Mouse (Mus musculus): ENCODE measurements around the gene Tmem174. TPM values are rescaled to one million over a fixed set of nuclear protein-coding genes. Genes with fewer than 3 reads are reported as not detected.
A peak's percentile ranks its signal among the peaks of the same experiment; 100 is the strongest.

The Tmem174 gene
- polyA plus RNA-seq, 1 experiment from 2014 or later = not detected

DNA sequence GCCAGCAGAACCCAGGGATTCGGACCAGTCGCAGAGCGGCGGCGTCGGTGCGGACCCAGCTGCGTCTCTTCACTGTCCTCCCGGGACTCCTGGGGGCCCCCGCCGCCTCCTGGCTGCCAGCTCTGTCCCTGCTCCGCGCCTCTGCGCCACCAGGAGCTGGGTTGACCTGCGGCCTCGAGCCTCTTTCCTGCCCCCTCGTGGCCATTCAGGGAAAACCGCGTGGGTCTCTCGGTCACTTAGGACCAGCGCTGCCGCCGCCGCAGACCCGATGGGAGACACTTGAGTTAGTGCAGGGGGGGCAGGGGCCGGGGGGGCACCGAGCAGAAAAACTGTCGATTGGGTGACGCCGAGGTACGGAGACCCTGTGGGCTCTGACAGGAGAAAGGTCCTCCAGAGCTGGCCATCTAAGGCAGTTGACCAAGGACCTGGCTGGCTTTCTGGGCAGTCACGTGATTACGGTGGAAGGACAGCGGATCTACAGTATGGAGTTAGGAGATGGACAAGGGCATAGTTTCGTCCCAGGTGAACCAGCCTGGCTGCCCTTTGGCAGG is 48.2 kb downstream of the Tmem174 start:
- Histone ChIP-seq H3K4me1 (ENCODE audit: control insufficient read depth in 2 of 2, insufficient read depth in 2 of 2, low read length in 2 of 2) (peaks cover 15 to 19% of the 10 kb centered on the region in 2 experiments; a peak in 3 of 4 replicates), H3K9ac (ENCODE audit: low read length) (peak overlapping the region; percentile 52), H3K36me3 (ENCODE audit: control insufficient read depth, insufficient read depth, low read length) (no peaks in the 10 kb centered on the region), H3K4me2 (ENCODE audit: low read length) (peak overlapping the region; percentile 87), H3K27ac (replicated peaks in 1 of 2; ENCODE audit: control insufficient read depth in 1 of 2, insufficient read depth in 1 of 2, low read depth in 2 of 2, low read length in 2 of 2) (no peak overlapping the region), H3K4me3 (ENCODE audit: control insufficient read depth in 1 of 2, insufficient read depth in 1 of 2, low read depth in 1 of 2, low read length in 2 of 2) (peak overlapping the region; percentile 43 to 53), H3K27me3 (ENCODE audit: control insufficient read depth, insufficient read depth, low read length) (peaks cover 41% of the 10 kb centered on the region), H3K9me3 (ENCODE audit: control insufficient read depth, low read length) (no peaks in the 10 kb centered on the region)
- peak; percentile 80 for ATAC-seq (ENCODE audit: insufficient number of reproducible peaks, insufficient read depth, low FRiP score, low read depth)
- 2% methylated on average over 35 of the region's 35 CpGs for WGBS

DNA sequence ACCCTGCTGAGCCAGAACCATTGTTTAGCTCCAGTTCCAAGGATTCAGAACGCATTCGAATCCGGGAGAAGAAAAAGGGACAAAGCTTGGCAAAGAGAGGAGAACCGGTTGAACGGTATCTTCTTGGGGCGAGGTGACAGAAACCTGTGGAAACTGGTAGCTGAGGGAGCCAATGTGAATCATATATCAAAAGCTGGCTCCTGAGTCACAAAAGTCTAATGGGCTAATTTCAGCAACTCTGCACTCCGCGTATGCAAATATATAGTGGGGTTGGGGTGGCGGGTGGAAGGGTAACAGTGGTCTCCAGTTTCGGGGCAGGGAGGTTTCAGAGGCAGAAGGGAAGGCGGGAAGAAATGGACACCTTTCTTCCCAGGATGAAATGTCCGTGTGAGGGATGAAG is 48.7 kb downstream of the Tmem174 start:
- Histone ChIP-seq H3K9ac (ENCODE audit: low read length) (peak overlapping the region; percentile 52), H3K9me3 (ENCODE audit: control insufficient read depth, low read length) (no peaks in the 10 kb centered on the region), H3K4me2 (ENCODE audit: low read length) (peak overlapping the region; percentile 87), H3K27me3 (ENCODE audit: control insufficient read depth, insufficient read depth, low read length) (peaks cover 45% of the 10 kb centered on the region), H3K36me3 (ENCODE audit: control insufficient read depth, insufficient read depth, low read length) (no peaks in the 10 kb centered on the region), H3K4me1 (ENCODE audit: control insufficient read depth in 2 of 2, insufficient read depth in 2 of 2, low read length in 2 of 2) (peaks cover 15 to 19% of the 10 kb centered on the region in 2 experiments; a peak in 3 of 4 replicates), H3K27ac (replicated peaks in 1 of 2; ENCODE audit: control insufficient read depth in 1 of 2, insufficient read depth in 1 of 2, low read depth in 2 of 2, low read length in 2 of 2) (no peak overlapping the region), H3K4me3 (ENCODE audit: control insufficient read depth in 1 of 2, insufficient read depth in 1 of 2, low read depth in 1 of 2, low read length in 2 of 2) (peak overlapping the region; percentile 43 to 53)
- 11% methylated on average over 12 of the region's 12 CpGs for WGBS
- ATAC-seq (ENCODE audit: insufficient number of reproducible peaks, insufficient read depth, low FRiP score, low read depth) = no peak

DNA sequence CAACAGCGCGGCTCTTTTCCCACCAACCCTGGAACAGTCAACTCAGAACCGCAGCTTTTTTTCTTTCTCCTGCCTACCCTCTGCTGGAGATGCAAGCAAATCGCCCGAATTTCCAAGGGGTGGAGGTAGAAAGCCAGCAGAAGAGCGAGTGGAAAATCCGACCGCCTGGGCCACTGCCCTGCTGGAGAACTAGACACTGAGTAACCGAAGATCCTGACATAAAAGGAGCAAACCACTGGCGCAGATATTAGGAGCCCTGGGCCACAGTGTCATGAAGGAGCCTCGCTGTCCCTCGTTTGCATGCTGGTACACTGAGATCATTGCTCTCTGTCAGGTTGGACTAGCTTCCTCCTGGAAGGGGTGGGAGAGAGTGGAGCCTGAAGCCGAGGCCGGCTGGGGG is 49.6 kb downstream of the Tmem174 start:
- H3K36me3 ChIP-seq (ENCODE audit: control insufficient read depth, insufficient read depth, low read length) = no peaks in the 10 kb centered on the region
- peaks cover 49% of the 10 kb centered on the region for H3K27me3 ChIP-seq (ENCODE audit: control insufficient read depth, insufficient read depth, low read length)
- no peak for ATAC-seq (ENCODE audit: insufficient number of reproducible peaks, insufficient read depth, low FRiP score, low read depth)
- H3K4me1 ChIP-seq (ENCODE audit: control insufficient read depth in 2 of 2, insufficient read depth in 2 of 2, low read length in 2 of 2) = peaks cover 15 to 19% of the 10 kb centered on the region in 2 experiments; a peak in 3 of 4 replicates
- H3K27ac ChIP-seq (replicated peaks in 1 of 2; ENCODE audit: control insufficient read depth in 1 of 2, insufficient read depth in 1 of 2, low read depth in 2 of 2, low read length in 2 of 2) = no peak overlapping the region
- H3K4me3 ChIP-seq (ENCODE audit: control insufficient read depth in 1 of 2, insufficient read depth in 1 of 2, low read depth in 1 of 2, low read length in 2 of 2) = no peak overlapping the region
- no peak overlapping the region for H3K9ac ChIP-seq (ENCODE audit: low read length)
- no peaks in the 10 kb centered on the region for H3K9me3 ChIP-seq (ENCODE audit: control insufficient read depth, low read length)
- 2% methylated on average over 14 of the region's 14 CpGs for WGBS
- peak overlapping the region; percentile 28 for H3K4me2 ChIP-seq (ENCODE audit: low read length)

DNA sequence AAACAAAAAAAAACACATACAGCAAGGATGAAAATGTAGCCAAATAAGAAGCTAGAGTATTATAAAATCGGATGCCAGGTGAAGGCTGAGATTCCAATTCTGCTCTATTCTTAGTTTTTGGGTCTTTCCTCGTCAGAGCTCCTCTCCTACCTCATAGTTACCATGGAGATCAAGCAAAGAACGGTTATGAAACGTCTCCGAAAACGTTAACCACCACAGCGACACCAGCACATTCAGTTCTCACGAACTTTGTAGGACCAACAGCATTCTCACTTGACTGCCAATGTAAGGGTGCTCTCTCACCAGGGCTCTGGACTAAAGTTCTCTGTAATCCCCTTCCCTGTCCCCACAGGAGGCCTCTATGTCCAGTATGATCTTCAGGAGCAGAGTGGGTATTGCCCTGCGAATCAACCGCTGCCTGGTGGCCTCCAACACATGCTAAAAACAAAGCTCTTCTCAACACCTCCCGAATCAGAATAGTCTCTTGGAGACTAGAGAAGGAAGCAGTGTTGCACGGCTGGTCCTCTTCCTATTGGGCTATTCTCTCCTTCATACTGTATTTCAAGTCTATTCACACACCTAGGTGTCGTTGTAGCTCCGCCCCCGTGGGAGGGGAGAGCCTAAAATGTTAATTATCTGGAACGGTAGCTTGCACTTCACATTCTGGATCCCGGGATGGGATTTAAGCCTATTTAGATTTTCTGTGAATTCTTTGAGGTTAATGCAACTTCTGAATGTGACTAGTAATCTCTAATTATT is 50.2 kb downstream of the Tmem174 start:
- Histone ChIP-seq H3K27me3 (ENCODE audit: control insufficient read depth, insufficient read depth, low read length) (peaks cover 49% of the 10 kb centered on the region), H3K9me3 (ENCODE audit: control insufficient read depth, low read length) (no peaks in the 10 kb centered on the region), H3K27ac (replicated peaks in 1 of 2; ENCODE audit: control insufficient read depth in 1 of 2, insufficient read depth in 1 of 2, low read depth in 2 of 2, low read length in 2 of 2) (no peak overlapping the region), H3K36me3 (ENCODE audit: control insufficient read depth, insufficient read depth, low read length) (no peaks in the 10 kb centered on the region), H3K9ac (ENCODE audit: low read length) (no peak overlapping the region), H3K4me2 (ENCODE audit: low read length) (peak overlapping the region; percentile 28), H3K4me3 (ENCODE audit: control insufficient read depth in 1 of 2, insufficient read depth in 1 of 2, low read depth in 1 of 2, low read length in 2 of 2) (no peak overlapping the region), H3K4me1 (ENCODE audit: control insufficient read depth in 2 of 2, insufficient read depth in 2 of 2, low read length in 2 of 2) (peaks cover 15% of the 10 kb centered on the region in 2 experiments; a peak in 3 of 4 replicates)
- no peak for ATAC-seq (ENCODE audit: insufficient number of reproducible peaks, insufficient read depth, low FRiP score, low read depth)
- WGBS = 17% methylated on average over 17 of the region's 17 CpGs

Other genes with a start within 250 kb of the Tmem174 start
- gene Gm10320, start 145.4 kb downstream of the Tmem174 start, polyA plus RNA-seq (2014; fragmentation: Nextera tagmentation; extraction: Ambion mirVana) = 0.81 and 1.2 TPM in 2 replicates
- 1.4 and 2.1 TPM in 2 replicates for gene Tmem171, start 57.4 kb upstream of the Tmem174 start, polyA plus RNA-seq (2014; fragmentation: Nextera tagmentation; extraction: Ambion mirVana)
- 28.0 and 29.4 TPM in 2 replicates for gene Fcho2, start 178.0 kb upstream of the Tmem174 start, polyA plus RNA-seq (2014; fragmentation: Nextera tagmentation; extraction: Ambion mirVana)